Mouse (Mus musculus): ENCODE measurements at regions not wholly inside any gene's neighbourhood (a gene's known extent, or its start where the extent isn't known, plus 50 kb on each side); places are given as distances from the start of the nearest gene placed in this dataset.

- H3K9me3 ChIP-seq (ENCODE audit: low read length): no peaks in the 10 kb centered on the region
- H3K27me3 ChIP-seq (ENCODE audit: insufficient read depth, low read length): no peaks in the 10 kb centered on the region
- TF ChIP-seq CTCF (conservative IDR thresholded peaks at IDR 0.05; ENCODE audit: low read length) (no peak), POU5F1 (IDR thresholded peaks at IDR 0.05; ENCODE audit: borderline replicate concordance, low read length) (no peak), NANOG (IDR thresholded peaks at IDR 0.05; ENCODE audit: borderline replicate concordance, low read length) (no peak)
- H3K4me3 ChIP-seq (replicated peaks; ENCODE audit: low read length): no peak overlapping the region
- no peaks in the 10 kb centered on the region for H3K4me1 ChIP-seq (replicated peaks; ENCODE audit: low read depth, low read length)
- no peaks in the 10 kb centered on the region for H3K36me3 ChIP-seq (ENCODE audit: insufficient read depth, low read length)
Observed at GRCm38 (mm10) chr15:28663847-28664602, 460.5 kb downstream of the Dnah5 start.
